Mouse (Mus musculus): Measurements from ENCODE around the gene Emp2. TPM values are rescaled to one million over a fixed set of nuclear protein-coding genes. Genes with fewer than 3 reads are reported as not detected.

Emp2 gene
- total RNA-seq, 4 experiments from 2014 or later = 32.6 to 40.9 (median 37.7) TPM

Small RNA genes lying within 50 kb of the gene (microRNA-seq; reads per million reads assigned to microRNA genes)
- not detected for gene Gm22932

Other genes starting within 250 kb of the Emp2 start
- gene Rpl39l, start 143.7 kb downstream of the Emp2 start, total RNA-seq (2022) = not detected
- not detected for gene Atf7ip2, start 121.3 kb downstream of the Emp2 start, total RNA-seq (2022)
- under 1 TPM in 1 of 4 experiments, not detected in 3; 0.22 TPM for gene Tekt5, start 81.5 kb upstream of the Emp2 start, total RNA-seq (2022)
- gene Nubp1, start 98.0 kb upstream of the Emp2 start, total RNA-seq (2022) = 10 to 100 TPM in 1 of 4 experiments, 1 to 10 TPM in 3; 7.0 to 10.0 (median 8.5) TPM
- gene Tvp23a, start 133.4 kb upstream of the Emp2 start, total RNA-seq (2022) = under 1 TPM in 3 of 4 experiments, not detected in 1; 0.16 to 0.66 (median 0.28) TPM
- gene Ciita, start 166.1 kb upstream of the Emp2 start, total RNA-seq (2022) = under 1 TPM; 0.35 to 0.92 (median 0.67) TPM
- gene Dexi, start 229.1 kb upstream of the Emp2 start, total RNA-seq (2022) = 10 to 100 TPM; 36.4 to 38.7 (median 37.3) TPM
- 10 to 100 TPM; 54.8 to 71.3 (median 63.2) TPM for gene Clec16a, start 231.4 kb upstream of the Emp2 start, total RNA-seq (2022)

Measured in heart, adult 8-10 months (tissue).